Mouse (Mus musculus) heart, embryonic 12.5 days (tissue): ENCODE data around the gene Mroh2a. TPM values are rescaled to one million over a fixed set of nuclear protein-coding genes. Genes with fewer than 3 reads are reported as not detected.

Source experiments
- ATAC-seq: fragments of 200-750 bp; cut with Nextera tagmentation; 2 replicates; pipeline ENCODE4 v1.8.0; 2017; ENCODE audit warnings: moderate TSS enrichment, moderate library complexity; ENCODE audit not compliant: insufficient number of reproducible peaks, low FRiP score
- H3K27ac ChIP-seq: fragments of 300-500 bp; sonication (generic); 2 replicates; pipeline ENCODE4 v1.5.1; 2016; ENCODE audit warnings: mild to moderate bottlenecking, moderate library complexity; ENCODE audit not compliant: poor library complexity, severe bottlenecking
- H3K27me3 ChIP-seq: fragments of 300-500 bp; sonication (generic); replicated peaks from 2 replicates; pipeline ENCODE4 v1.6.1; 2016; ENCODE audit warnings: mild to moderate bottlenecking, moderate library complexity
- H3K36me3 ChIP-seq: fragments of 300-500 bp; sonication (generic); 2 replicates; pipeline ENCODE4 v1.6.1; 2016; ENCODE audit warnings: mild to moderate bottlenecking, moderate library complexity
- H3K4me1 ChIP-seq: fragments of 300-500 bp; sonication (generic); replicated peaks from 2 replicates; pipeline ENCODE4 v1.6.1; 2016; ENCODE audit warnings: mild to moderate bottlenecking
- H3K4me2 ChIP-seq: fragments of 300-500 bp; sonication (generic); 2 replicates; pipeline ENCODE4 v1.6.1; 2016; ENCODE audit warnings: mild to moderate bottlenecking, moderate library complexity
- H3K4me3 ChIP-seq: fragments of 300-500 bp; sonication (generic); 2 replicates; pipeline ENCODE4 v1.5.1; 2016; ENCODE audit warnings: mild to moderate bottlenecking
- H3K9ac ChIP-seq: fragments of 300-500 bp; sonication (generic); 2 replicates; pipeline ENCODE4 v1.6.1; 2016; ENCODE audit warnings: mild to moderate bottlenecking, moderate library complexity
- H3K9me3 ChIP-seq: fragments of 300-500 bp; sonication (generic); replicated peaks from 2 replicates; pipeline ENCODE4 v1.6.1; 2016; ENCODE audit warnings: mild to moderate bottlenecking, moderate library complexity
- WGBS: fragments of 180-500 bp; shearing (Covaris S2); methylation state at CpG from one replicate; pipeline ENCODE4 v1.1.7; 2016; 5-methylcytosine and 5-hydroxymethylcytosine counted together
- polyA plus RNA-seq: library from polyadenylated mRNA; unstranded; fragments of >200 nt; fragmentation: Nextera tagmentation; extraction: Ambion mirVana; gene quantifications from 2 replicates; pipeline ENCODE4 v1.2.1, GENCODE M21; 2016

Mroh2a gene
- polyA plus RNA-seq, 1 experiment from 2014 or later, result 0.56 TPM

DNA sequence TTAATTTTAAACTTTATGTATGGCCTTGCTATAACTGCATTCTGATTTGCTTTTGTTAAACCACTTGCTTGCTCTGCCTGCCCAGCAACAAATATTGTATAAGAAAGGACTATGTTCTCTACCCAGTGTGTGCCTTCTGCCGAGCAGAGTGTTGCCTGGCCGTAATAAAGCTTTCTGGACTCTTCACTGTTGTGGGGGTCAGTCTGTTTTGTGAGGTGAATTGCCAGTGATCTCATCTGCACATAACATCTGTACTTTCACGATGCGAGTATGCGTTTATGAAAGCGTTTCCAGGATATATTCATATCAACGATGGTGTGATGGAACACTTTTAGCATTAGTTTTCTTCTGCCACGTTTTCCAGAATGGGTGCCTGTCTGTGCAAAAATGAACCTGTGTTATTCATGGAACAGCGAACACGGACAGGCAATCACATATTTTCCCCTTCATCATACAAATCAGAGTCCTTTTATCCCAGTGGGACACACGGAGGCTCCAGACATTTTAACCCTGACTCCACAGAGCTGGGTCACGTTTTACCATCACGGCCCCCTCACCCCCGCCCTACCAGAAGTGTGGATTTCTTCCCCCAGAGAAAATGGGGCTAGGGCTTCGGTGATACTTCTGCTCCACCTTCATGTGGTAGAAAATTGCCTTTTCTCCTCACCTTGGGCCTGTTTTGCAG is 53.4 kb downstream of the Mroh2a start:
- no peak overlapping the region for H3K27ac ChIP-seq
- WGBS, result 67% methylated on average over 15 of the region's 15 CpGs
- no peak for ATAC-seq
- H3K4me3 ChIP-seq, result no peak overlapping the region
- peaks cover 17% of the 10 kb centered on the region for H3K4me1 ChIP-seq
- H3K9me3 ChIP-seq, result peaks cover 31% of the 10 kb centered on the region
- H3K27me3 ChIP-seq, result no peaks in the 10 kb centered on the region
- no peak overlapping the region for H3K9ac ChIP-seq
- no peak overlapping the region for H3K4me2 ChIP-seq
- H3K36me3 ChIP-seq, result peaks cover 6% of the 10 kb centered on the region

DNA sequence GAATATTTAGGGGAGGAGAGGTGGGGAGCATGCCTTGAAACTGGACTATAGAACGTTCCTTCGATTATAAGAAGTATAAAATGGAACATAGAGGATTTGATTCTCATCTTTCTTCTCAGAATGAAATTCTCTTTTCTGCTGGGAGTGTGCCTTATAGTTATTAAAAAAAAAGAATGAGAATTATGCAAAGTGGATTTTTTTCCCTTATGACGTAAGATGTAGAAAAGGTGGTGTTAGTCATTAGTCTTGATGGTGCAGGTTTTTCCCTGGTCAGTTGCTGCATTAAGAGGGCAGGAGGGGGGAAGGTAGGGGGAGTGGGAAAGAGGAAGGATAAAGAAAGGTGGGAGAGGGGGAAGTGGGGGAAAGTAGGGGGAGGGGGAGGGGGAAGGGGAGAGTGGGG is 55.5 kb downstream of the Mroh2a start:
- H3K9me3 ChIP-seq, result peaks cover 47% of the 10 kb centered on the region
- no peak overlapping the region for H3K4me2 ChIP-seq
- H3K36me3 ChIP-seq, result no peaks in the 10 kb centered on the region
- H3K27ac ChIP-seq, result no peak overlapping the region
- ATAC-seq, result no peak
- no peak overlapping the region for H3K4me3 ChIP-seq
- 54% methylated on average over 3 of the region's 3 CpGs for WGBS
- H3K27me3 ChIP-seq, result no peaks in the 10 kb centered on the region
- no peak overlapping the region for H3K9ac ChIP-seq
- no peaks in the 10 kb centered on the region for H3K4me1 ChIP-seq

- H3K9me3 ChIP-seq, result peaks cover 57% of the 10 kb centered on the region
- H3K4me1 ChIP-seq, result no peaks in the 10 kb centered on the region
- no peaks in the 10 kb centered on the region for H3K27me3 ChIP-seq
- WGBS, result 70% methylated on average over 15 of the region's 15 CpGs
- H3K4me2 ChIP-seq, result no peak overlapping the region
- ATAC-seq, result no peak
- no peak overlapping the region for H3K27ac ChIP-seq
- no peaks in the 10 kb centered on the region for H3K36me3 ChIP-seq
- no peak overlapping the region for H3K4me3 ChIP-seq
- H3K9ac ChIP-seq, result no peak overlapping the region
Measured at GRCm38 (mm10) chr1:88283376-88284227, 56.8 kb downstream of the Mroh2a start.

DNA sequence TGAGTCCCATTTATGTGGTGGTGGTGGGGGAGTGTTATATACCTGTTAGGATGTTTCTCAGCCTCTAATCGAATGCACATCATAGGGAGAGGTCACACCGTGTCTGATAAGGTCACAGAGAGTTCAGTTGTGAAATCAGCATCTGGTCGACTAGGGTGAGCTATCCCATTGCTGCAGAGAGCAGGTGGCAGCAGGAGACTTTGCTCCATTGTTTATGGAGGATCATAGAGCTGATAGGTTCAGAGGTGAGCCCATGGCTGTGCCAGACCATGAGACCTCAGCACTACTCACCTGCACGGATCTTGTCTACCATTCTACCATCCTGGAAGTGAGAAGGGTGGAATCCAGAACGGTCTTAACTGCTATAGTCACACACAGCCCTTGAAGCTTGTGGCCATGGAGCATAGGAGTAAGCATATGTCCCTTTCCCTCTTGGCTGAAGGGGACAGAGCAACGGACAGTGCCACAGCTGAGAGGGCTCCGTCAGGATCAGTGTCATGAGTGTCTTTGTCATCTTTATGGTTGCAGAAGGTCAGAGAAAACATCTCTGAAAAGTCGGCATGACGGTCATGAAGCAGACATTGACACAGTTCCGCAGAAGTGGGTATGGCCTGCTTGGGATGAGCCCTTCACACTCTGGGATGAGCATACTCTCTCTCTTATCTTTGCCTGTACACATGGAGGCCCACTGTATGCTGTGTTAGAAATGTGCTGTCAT is 57.6 kb downstream of the Mroh2a start:
- no peak overlapping the region for H3K27ac ChIP-seq
- no peaks in the 10 kb centered on the region for H3K27me3 ChIP-seq
- peak; percentile 30; the same call in 1 of the 2 replicates for ATAC-seq
- peaks cover 57% of the 10 kb centered on the region for H3K9me3 ChIP-seq
- H3K4me3 ChIP-seq, result no peak overlapping the region
- no peak overlapping the region for H3K4me2 ChIP-seq
- no peaks in the 10 kb centered on the region for H3K4me1 ChIP-seq
- no peak overlapping the region for H3K9ac ChIP-seq
- WGBS, result 55% methylated on average over 10 of the region's 10 CpGs
- H3K36me3 ChIP-seq, result no peaks in the 10 kb centered on the region

DNA sequence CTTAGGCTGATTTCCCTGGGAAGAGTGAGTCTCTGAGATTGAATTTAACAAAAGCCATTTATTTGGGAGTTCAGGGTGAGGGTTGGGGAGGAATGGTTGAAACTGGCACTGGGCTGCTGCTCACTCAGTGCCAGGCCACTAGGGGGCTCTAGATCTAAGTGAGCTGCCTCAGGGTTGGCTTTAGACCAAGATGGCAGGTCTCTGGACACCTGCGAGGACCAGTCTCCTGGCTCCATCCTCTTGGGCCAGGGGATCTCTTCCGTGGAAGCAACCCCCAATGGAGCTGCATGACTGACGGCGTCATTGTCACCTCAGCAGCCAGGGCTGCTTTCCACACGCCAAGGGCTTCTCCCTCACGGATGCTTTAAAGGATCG is 58.1 kb downstream of the Mroh2a start:
- Histone ChIP-seq H3K9ac (no peak overlapping the region), H3K36me3 (no peaks in the 10 kb centered on the region), H3K27me3 (no peaks in the 10 kb centered on the region), H3K9me3 (peaks cover 62% of the 10 kb centered on the region), H3K4me1 (no peaks in the 10 kb centered on the region), H3K27ac (no peak overlapping the region), H3K4me2 (no peak overlapping the region), H3K4me3 (no peak overlapping the region)
- 0 out of 2 replicates have a peak, but pooled peaks have one; percentile 5 for ATAC-seq
- 57% methylated on average over 7 of the region's 7 CpGs for WGBS

DNA sequence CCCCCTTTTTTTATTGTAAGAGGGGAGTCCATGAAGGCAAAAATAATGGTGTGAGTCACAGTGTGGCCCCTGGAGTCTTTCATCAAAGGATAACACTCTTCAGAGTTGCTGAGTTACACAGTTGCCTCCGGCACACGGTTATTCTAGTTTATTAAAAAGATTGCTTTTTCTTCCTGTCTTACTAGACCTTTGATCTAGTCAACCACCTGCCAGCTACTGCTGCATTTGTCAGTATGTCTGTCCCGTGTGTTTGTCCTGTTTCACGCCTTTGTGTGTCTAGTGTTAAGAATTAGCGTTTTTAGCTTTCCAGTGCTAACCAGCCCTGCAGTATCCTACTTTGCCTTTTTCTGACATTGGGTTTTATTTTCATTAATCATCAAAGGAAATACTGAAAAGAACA is 58.9 kb downstream of the Mroh2a start:
- H3K27me3 ChIP-seq, result no peaks in the 10 kb centered on the region
- H3K36me3 ChIP-seq, result no peaks in the 10 kb centered on the region
- H3K4me2 ChIP-seq, result no peak overlapping the region
- ATAC-seq, result no peak
- H3K9me3 ChIP-seq, result peaks cover 68% of the 10 kb centered on the region
- H3K4me3 ChIP-seq, result no peak overlapping the region
- no peaks in the 10 kb centered on the region for H3K4me1 ChIP-seq
- H3K9ac ChIP-seq, result no peak overlapping the region
- WGBS, result 59% methylated on average over 5 of the region's 5 CpGs
- no peak overlapping the region for H3K27ac ChIP-seq

GRCm38 (mm10) chr1:88286136-88286845 is 59.5 kb downstream of the Mroh2a start:
- H3K27ac ChIP-seq, result no peak overlapping the region
- WGBS, result 73% methylated on average over 15 of the region's 15 CpGs
- H3K9ac ChIP-seq, result no peak overlapping the region
- peaks cover 69% of the 10 kb centered on the region for H3K9me3 ChIP-seq
- no peaks in the 10 kb centered on the region for H3K27me3 ChIP-seq
- no peak overlapping the region for H3K4me2 ChIP-seq
- H3K4me1 ChIP-seq, result no peaks in the 10 kb centered on the region
- no peak overlapping the region for H3K4me3 ChIP-seq
- H3K36me3 ChIP-seq, result no peaks in the 10 kb centered on the region
- no peak for ATAC-seq

- no peak overlapping the region for H3K9ac ChIP-seq
- 66% methylated on average over 13 of the region's 13 CpGs for WGBS
- no peak overlapping the region for H3K27ac ChIP-seq
- no peaks in the 10 kb centered on the region for H3K27me3 ChIP-seq
- H3K9me3 ChIP-seq, result peaks cover 72% of the 10 kb centered on the region
- H3K36me3 ChIP-seq, result no peaks in the 10 kb centered on the region
- ATAC-seq, result no peak
- no peak overlapping the region for H3K4me3 ChIP-seq
- H3K4me1 ChIP-seq, result no peaks in the 10 kb centered on the region
- no peak overlapping the region for H3K4me2 ChIP-seq
Measured at GRCm38 (mm10) chr1:88286887-88287696, 60.3 kb downstream of the Mroh2a start.

- Histone ChIP-seq H3K4me1 (no peaks in the 10 kb centered on the region), H3K27me3 (no peaks in the 10 kb centered on the region), H3K36me3 (no peaks in the 10 kb centered on the region), H3K9me3 (peaks cover 73% of the 10 kb centered on the region), H3K4me2 (no peak overlapping the region), H3K4me3 (no peak overlapping the region), H3K27ac (no peak overlapping the region), H3K9ac (no peak overlapping the region)
- WGBS, result 28% methylated on average over 5 of the region's 5 CpGs
- ATAC-seq, result no peak
Measured at GRCm38 (mm10) chr1:88287697-88287980, 60.9 kb downstream of the Mroh2a start.

- ATAC-seq, result no peak
- H3K27ac ChIP-seq, result no peak overlapping the region
- H3K36me3 ChIP-seq, result no peaks in the 10 kb centered on the region
- H3K9ac ChIP-seq, result no peak overlapping the region
- peaks cover 68% of the 10 kb centered on the region for H3K9me3 ChIP-seq
- H3K4me3 ChIP-seq, result no peak overlapping the region
- no peaks in the 10 kb centered on the region for H3K27me3 ChIP-seq
- no peaks in the 10 kb centered on the region for H3K4me1 ChIP-seq
- WGBS, result 32% methylated on average over 3 of the region's 3 CpGs
- no peak overlapping the region for H3K4me2 ChIP-seq
Measured at GRCm38 (mm10) chr1:88288056-88288788, 61.4 kb downstream of the Mroh2a start.
